Mouse (Mus musculus): ENCODE data around the gene Cdk2ap2. TPM values are rescaled to one million over a fixed set of nuclear protein-coding genes. Genes with fewer than 3 reads are reported as not detected.
"Not testable (repeated sequence)": the region's sequence is repeated elsewhere in the genome, so short reads cannot be mapped to it uniquely, and the experiment has no call there.

Cdk2ap2 gene
- polyA plus RNA-seq, 1 experiment, result 88.7 TPM

DNA sequence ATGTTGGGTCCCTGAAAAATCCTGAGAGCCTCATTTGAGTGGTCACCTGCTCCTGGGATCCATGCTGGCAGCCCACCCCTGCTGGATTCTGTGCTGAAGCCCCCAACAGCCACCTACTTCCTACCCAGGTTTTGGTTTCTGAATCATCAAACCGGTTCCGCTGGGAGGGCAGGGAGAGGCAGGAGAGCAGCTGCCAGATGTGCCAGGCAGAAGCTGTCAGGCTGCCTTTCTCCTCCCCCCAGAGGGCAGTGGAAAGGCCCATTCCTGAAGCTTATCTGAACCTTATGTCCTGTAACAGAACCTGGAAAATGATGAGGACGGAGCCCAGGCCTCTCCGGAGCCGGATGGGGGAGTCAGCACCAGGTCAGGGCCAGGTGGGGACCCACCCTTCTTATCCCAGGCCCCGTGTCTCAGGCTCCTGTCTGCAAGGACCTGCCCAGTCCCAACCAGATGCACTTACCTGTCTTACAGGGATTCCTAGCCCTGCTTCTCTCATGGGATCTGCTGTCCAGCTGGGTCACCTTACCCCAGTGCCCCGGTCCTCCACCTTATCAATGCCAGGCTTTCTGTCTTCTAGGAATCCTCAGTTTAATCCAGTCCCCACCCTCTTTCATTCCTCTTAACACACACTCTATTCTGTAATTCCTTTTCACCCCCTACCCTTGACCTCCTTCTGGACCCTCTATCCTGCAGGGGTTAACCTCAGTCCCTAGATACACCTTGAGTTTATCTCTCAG lies 29.9 kb downstream of the Cdk2ap2 start:
- 61% methylated on average over 7 of the region's 7 CpGs for WGBS
- no peak overlapping the region for H3K27ac ChIP-seq (ENCODE audit: insufficient read depth, low read length)
- peaks cover 6% of the 10 kb centered on the region; the same call in 1 of the 2 replicates for H3K4me1 ChIP-seq (ENCODE audit: control insufficient read depth, insufficient read depth, low read length)
- H3K27me3 ChIP-seq (ENCODE audit: control insufficient read depth, insufficient read depth, low read length), result no peaks in the 10 kb centered on the region
- DNase-seq, result no peak
- no peak for TF ChIP-seq POLR2A (IDR thresholded peaks at IDR 0.05; ENCODE audit: borderline replicate concordance, insufficient read depth, low read length)
- no peak for TF ChIP-seq CTCF (IDR thresholded peaks at IDR 0.05; ENCODE audit: borderline replicate concordance, insufficient read depth, low read depth, low read length)
- H3K4me3 ChIP-seq (replicated peaks; ENCODE audit: insufficient read depth, low read depth, low read length), result peak overlapping the region; percentile 97

- no peak overlapping the region for H3K27ac ChIP-seq (ENCODE audit: insufficient read depth, low read length)
- TF ChIP-seq CTCF (IDR thresholded peaks at IDR 0.05; ENCODE audit: borderline replicate concordance, insufficient read depth, low read depth, low read length) (no peak), POLR2A (IDR thresholded peaks at IDR 0.05; ENCODE audit: borderline replicate concordance, insufficient read depth, low read length) (no peak)
- peaks cover 6% of the 10 kb centered on the region; the same call in 1 of the 2 replicates for H3K4me1 ChIP-seq (ENCODE audit: control insufficient read depth, insufficient read depth, low read length)
- no peak overlapping the region for H3K4me3 ChIP-seq (replicated peaks; ENCODE audit: insufficient read depth, low read depth, low read length)
- WGBS, result 78% methylated on average over 7 of the region's 7 CpGs
- H3K27me3 ChIP-seq (ENCODE audit: control insufficient read depth, insufficient read depth, low read length), result no peaks in the 10 kb centered on the region
- no peak for DNase-seq
Measured at GRCm38 (mm10) chr19:4129462-4129861, 32.5 kb downstream of the Cdk2ap2 start.

- H3K27ac ChIP-seq (ENCODE audit: insufficient read depth, low read length), result no peak overlapping the region
- peaks cover 6% of the 10 kb centered on the region; the same call in 1 of the 2 replicates for H3K4me1 ChIP-seq (ENCODE audit: control insufficient read depth, insufficient read depth, low read length)
- no peak overlapping the region for H3K4me3 ChIP-seq (replicated peaks; ENCODE audit: insufficient read depth, low read depth, low read length)
- TF ChIP-seq POLR2A (IDR thresholded peaks at IDR 0.05; ENCODE audit: borderline replicate concordance, insufficient read depth, low read length) (no peak), CTCF (IDR thresholded peaks at IDR 0.05; ENCODE audit: borderline replicate concordance, insufficient read depth, low read depth, low read length) (no peak)
- 93% methylated on average over 4 of the region's 4 CpGs for WGBS
- H3K27me3 ChIP-seq (ENCODE audit: control insufficient read depth, insufficient read depth, low read length), result no peaks in the 10 kb centered on the region
- no peak for DNase-seq
Measured at GRCm38 (mm10) chr19:4130106-4130505, 33.1 kb downstream of the Cdk2ap2 start.

DNA sequence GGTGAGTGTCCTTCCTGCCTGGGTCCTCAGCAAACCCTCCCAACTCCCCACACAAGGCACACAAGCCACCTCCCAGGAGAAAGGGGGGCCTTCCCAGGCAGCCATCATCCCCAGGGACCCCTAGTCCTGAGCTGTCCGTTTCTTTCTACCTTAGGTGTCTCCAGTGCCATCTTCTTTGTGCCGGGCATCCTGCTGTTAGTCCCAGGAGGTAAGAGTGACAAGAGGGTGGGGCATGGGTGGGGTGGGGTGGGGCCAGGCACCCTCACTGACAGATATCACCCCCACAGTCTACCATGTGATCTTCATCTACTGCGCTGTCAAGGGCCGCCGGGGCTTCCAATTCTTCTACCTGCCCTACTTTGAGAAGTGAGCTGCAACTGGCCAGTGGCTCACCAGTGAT lies 34.1 kb downstream of the Cdk2ap2 start:
- 91% methylated on average over 5 of the region's 5 CpGs for WGBS
- no peak overlapping the region for H3K4me3 ChIP-seq (replicated peaks; ENCODE audit: insufficient read depth, low read depth, low read length)
- TF ChIP-seq CTCF (IDR thresholded peaks at IDR 0.05; ENCODE audit: borderline replicate concordance, insufficient read depth, low read depth, low read length), result no peak
- no peak for TF ChIP-seq POLR2A (IDR thresholded peaks at IDR 0.05; ENCODE audit: borderline replicate concordance, insufficient read depth, low read length)
- no peak for DNase-seq
- H3K27me3 ChIP-seq (ENCODE audit: control insufficient read depth, insufficient read depth, low read length), result no peaks in the 10 kb centered on the region
- peaks cover 6% of the 10 kb centered on the region; the same call in 1 of the 2 replicates for H3K4me1 ChIP-seq (ENCODE audit: control insufficient read depth, insufficient read depth, low read length)
- no peak overlapping the region for H3K27ac ChIP-seq (ENCODE audit: insufficient read depth, low read length)

DNA sequence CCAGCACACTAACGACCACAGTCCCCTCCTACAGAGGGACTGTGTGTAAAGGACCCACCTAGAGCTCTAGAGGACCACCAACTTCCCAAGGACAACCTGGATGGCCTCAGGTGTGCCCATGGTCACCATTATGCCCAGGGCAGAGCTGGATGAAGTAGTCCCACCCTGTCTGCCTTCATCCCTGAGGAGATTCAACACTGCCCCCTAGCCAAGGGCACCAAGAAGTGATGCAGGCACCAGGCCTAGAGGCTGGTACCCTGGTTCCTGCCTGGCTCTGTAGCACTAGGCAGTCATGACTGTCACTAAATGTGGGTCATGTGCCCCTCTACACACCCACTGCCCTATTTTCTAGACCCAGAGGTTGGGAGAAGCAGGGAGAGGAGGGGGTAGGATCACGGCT lies 34.8 kb downstream of the Cdk2ap2 start:
- TF ChIP-seq CTCF (IDR thresholded peaks at IDR 0.05; ENCODE audit: borderline replicate concordance, insufficient read depth, low read depth, low read length), result no peak
- no peak for TF ChIP-seq POLR2A (IDR thresholded peaks at IDR 0.05; ENCODE audit: borderline replicate concordance, insufficient read depth, low read length)
- no peak overlapping the region for H3K27ac ChIP-seq (ENCODE audit: insufficient read depth, low read length)
- H3K27me3 ChIP-seq (ENCODE audit: control insufficient read depth, insufficient read depth, low read length), result no peaks in the 10 kb centered on the region
- no peak for DNase-seq
- H3K4me1 ChIP-seq (ENCODE audit: control insufficient read depth, insufficient read depth, low read length), result peaks cover 4% of the 10 kb centered on the region; the same call in 1 of the 2 replicates
- WGBS, result 87% methylated on average over 2 of the region's 2 CpGs
- H3K4me3 ChIP-seq (replicated peaks; ENCODE audit: insufficient read depth, low read depth, low read length), result no peak overlapping the region

DNA sequence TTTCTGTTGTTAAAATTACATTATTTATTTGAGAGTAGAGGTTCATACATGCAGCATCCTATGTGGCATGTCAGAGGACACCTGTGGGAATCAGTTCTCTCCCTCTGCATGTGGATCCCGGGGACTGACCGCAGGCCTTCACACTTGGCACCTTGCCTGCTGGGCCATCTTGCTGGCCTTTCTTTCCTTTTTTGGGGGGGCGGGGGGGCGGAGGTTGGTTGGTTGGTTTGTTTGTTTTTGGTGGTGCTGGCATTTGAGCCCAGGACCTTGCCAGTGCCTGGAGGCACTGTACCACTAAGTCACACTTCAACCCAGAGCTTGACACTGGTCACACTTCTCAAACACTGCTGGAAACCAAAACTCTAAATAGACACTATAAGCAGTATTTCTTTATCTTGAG lies 37.4 kb downstream of the Cdk2ap2 start:
- H3K4me3 ChIP-seq (replicated peaks; ENCODE audit: insufficient read depth, low read depth, low read length), result no peak overlapping the region
- H3K27ac ChIP-seq (ENCODE audit: insufficient read depth, low read length), result no peak overlapping the region
- no peaks in the 10 kb centered on the region for H3K4me1 ChIP-seq (ENCODE audit: control insufficient read depth, insufficient read depth, low read length)
- TF ChIP-seq CTCF (IDR thresholded peaks at IDR 0.05; ENCODE audit: borderline replicate concordance, insufficient read depth, low read depth, low read length) (no peak), POLR2A (IDR thresholded peaks at IDR 0.05; ENCODE audit: borderline replicate concordance, insufficient read depth, low read length) (no peak)
- DNase-seq, result peak in 1 of 2 experiments; percentile 4
- no peaks in the 10 kb centered on the region for H3K27me3 ChIP-seq (ENCODE audit: control insufficient read depth, insufficient read depth, low read length)
- 63% methylated on average over 4 of the region's 4 CpGs for WGBS

DNA sequence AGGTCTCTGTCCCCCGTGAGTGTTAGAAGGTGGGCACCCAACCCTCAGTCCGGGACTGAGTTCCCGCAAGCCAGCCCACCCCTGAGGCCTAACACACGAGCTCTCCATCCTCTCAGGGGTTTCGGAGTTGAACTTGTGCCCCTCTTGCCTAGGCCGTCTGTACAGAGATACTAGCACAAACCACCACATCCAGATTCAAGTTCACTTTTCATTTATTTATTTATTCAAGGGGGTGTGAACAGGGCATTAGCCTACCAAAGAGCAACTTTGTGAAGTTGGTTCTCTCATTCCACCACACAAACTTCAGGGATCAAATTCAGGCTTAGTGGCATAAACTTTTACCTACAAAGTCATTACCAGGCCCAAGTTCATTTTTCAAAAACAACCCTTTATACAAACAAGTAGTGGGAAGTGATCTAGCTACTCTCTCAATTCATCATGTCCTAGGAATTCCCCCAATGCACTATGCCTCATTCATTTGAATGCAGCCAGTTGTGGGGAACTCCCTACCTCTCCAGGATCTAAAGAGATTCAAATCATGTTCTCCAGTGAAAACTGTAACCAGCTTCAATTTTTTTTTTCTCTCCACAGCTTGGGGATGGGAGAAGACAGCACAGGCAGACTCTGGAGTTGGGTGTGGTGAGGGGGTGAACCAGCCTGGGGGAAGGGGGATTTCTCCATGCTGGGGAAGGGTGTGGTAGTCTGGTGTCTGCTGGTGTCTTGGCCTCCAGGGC lies 38.4 kb downstream of the Cdk2ap2 start:
- WGBS, result 85% methylated on average over 6 of the region's 6 CpGs
- not testable (repeated sequence) for H3K27ac ChIP-seq (ENCODE audit: insufficient read depth, low read length); DNase-seq; H3K27me3 ChIP-seq (ENCODE audit: control insufficient read depth, insufficient read depth, low read length); H3K4me3 ChIP-seq (replicated peaks; ENCODE audit: insufficient read depth, low read depth, low read length); H3K4me1 ChIP-seq (ENCODE audit: control insufficient read depth, insufficient read depth, low read length)

- DNase-seq, result peak; percentile 36 to 37
- H3K27ac ChIP-seq (ENCODE audit: insufficient read depth, low read length); H3K27me3 ChIP-seq (ENCODE audit: control insufficient read depth, insufficient read depth, low read length); H3K4me3 ChIP-seq (replicated peaks; ENCODE audit: insufficient read depth, low read depth, low read length); H3K4me1 ChIP-seq (ENCODE audit: control insufficient read depth, insufficient read depth, low read length): not testable (repeated sequence)
- 12% methylated on average over 8 of the region's 8 CpGs for WGBS
- TF ChIP-seq CTCF (IDR thresholded peaks at IDR 0.05; ENCODE audit: borderline replicate concordance, insufficient read depth, low read depth, low read length), result peak; percentile 59; the same call in 1 of the 2 replicates
Measured at GRCm38 (mm10) chr19:4135963-4136345, 39.0 kb downstream of the Cdk2ap2 start.
